Mouse (Mus musculus): ENCODE measurements around the gene Chaf1a.

GRCm38 (mm10) chr17:56026881-56027280, 13.4 kb upstream of the Chaf1a start:
- TF ChIP-seq CTCF (IDR thresholded peaks at IDR 0.05; ENCODE audit: low read depth, low read length): no peak
- TF ChIP-seq POLR2A (IDR thresholded peaks at IDR 0.05; ENCODE audit: insufficient read depth, low read length): no peak
- no peak for TF ChIP-seq EP300 (IDR thresholded peaks at IDR 0.05; ENCODE audit: insufficient read depth, low read depth, low read length)
